Mouse (Mus musculus) neural tube, embryonic 15.5 days (tissue): ENCODE results near the gene Nrxn1. TPM values are rescaled to one million over a fixed set of nuclear protein-coding genes. Genes with fewer than 3 reads are reported as not detected.

Experiments
- ATAC-seq: fragments of 200-750 bp; cut with Nextera tagmentation; 2 replicates; pipeline ENCODE4 v1.8.0; 2017; ENCODE audit warnings: mild to moderate bottlenecking, moderate TSS enrichment, moderate library complexity; ENCODE audit not compliant: low FRiP score
- H3K27ac ChIP-seq: fragments of 300-500 bp; sonication (generic); replicated peaks from 2 replicates; pipeline ENCODE4 v1.5.1; 2015; ENCODE audit warnings: mild to moderate bottlenecking, inconsistent platforms
- H3K27me3 ChIP-seq: fragments of 300-500 bp; sonication (generic); replicated peaks from 2 replicates; pipeline ENCODE4 v1.6.1; 2015; ENCODE audit warnings: inconsistent platforms
- H3K36me3 ChIP-seq: fragments of 300-500 bp; sonication (generic); 2 replicates; pipeline ENCODE4 v1.6.1; 2015; ENCODE audit warnings: inconsistent platforms
- H3K4me1 ChIP-seq: fragments of 300-500 bp; sonication (generic); 2 replicates; pipeline ENCODE4 v1.6.1; 2015; ENCODE audit warnings: inconsistent platforms
- H3K4me2 ChIP-seq: fragments of 300-500 bp; sonication (generic); 2 replicates; pipeline ENCODE4 v1.6.1; 2015; ENCODE audit warnings: inconsistent platforms, mild to moderate bottlenecking, moderate library complexity
- H3K4me3 ChIP-seq: fragments of 300-500 bp; sonication (generic); replicated peaks from 2 replicates; pipeline ENCODE4 v1.5.1; 2015; ENCODE audit warnings: mild to moderate bottlenecking, inconsistent platforms
- H3K9ac ChIP-seq: fragments of 300-500 bp; sonication (generic); replicated peaks from 2 replicates; pipeline ENCODE4 v1.6.1; 2015; ENCODE audit warnings: mild to moderate bottlenecking, inconsistent platforms
- H3K9me3 ChIP-seq: fragments of 300-500 bp; sonication (generic); replicated peaks from 2 replicates; pipeline ENCODE4 v1.6.1; 2016; ENCODE audit warnings: inconsistent platforms
- WGBS: fragments of 180-500 bp; shearing (Covaris S2); methylation state at CpG from one replicate; pipeline ENCODE4 v1.1.7; 2015; ENCODE audit warnings: mixed read lengths; 5-methylcytosine and 5-hydroxymethylcytosine counted together
- polyA plus RNA-seq: library from polyadenylated mRNA; unstranded; fragments of >200 nt; fragmentation: Nextera tagmentation; extraction: Ambion mirVana; gene quantifications from 2 replicates; pipeline ENCODE4 v1.2.1, GENCODE M21; 2015

The Nrxn1 gene
- polyA plus RNA-seq, 1 experiment from 2014 or later: 245 TPM

GRCm38 (mm10) chr17:90392751-90393150 lies 700.1 kb downstream of the Nrxn1 start:
- H3K36me3 ChIP-seq: no peaks in the 10 kb centered on the region
- H3K4me3 ChIP-seq: no peak overlapping the region
- no peak overlapping the region for H3K27ac ChIP-seq
- no peak overlapping the region for H3K9ac ChIP-seq
- ATAC-seq: no peak
- no peaks in the 10 kb centered on the region for H3K27me3 ChIP-seq
- H3K4me1 ChIP-seq: 0 out of 2 replicates have a peak, but pooled peaks cover 6% of the 10 kb centered on the region
- H3K9me3 ChIP-seq: no peaks in the 10 kb centered on the region
- H3K4me2 ChIP-seq: no peak overlapping the region
- 94% methylated on average over 1 of the region's 1 CpGs for WGBS

GRCm38 (mm10) chr17:90390316-90391212 lies 702.3 kb downstream of the Nrxn1 start:
- Histone ChIP-seq H3K36me3 (no peaks in the 10 kb centered on the region), H3K4me1 (0 out of 2 replicates have a peak, but pooled peaks cover 6% of the 10 kb centered on the region), H3K27ac (0 out of 2 replicates have a peak overlapping the region, but pooled peaks have one; percentile 28), H3K9ac (no peak overlapping the region), H3K4me2 (no peak overlapping the region), H3K27me3 (no peaks in the 10 kb centered on the region), H3K4me3 (no peak overlapping the region), H3K9me3 (no peaks in the 10 kb centered on the region)
- 34% methylated on average over 7 of the region's 7 CpGs for WGBS
- peak; percentile 42; the same call in 1 of the 2 replicates for ATAC-seq

- H3K9me3 ChIP-seq: no peaks in the 10 kb centered on the region
- no peak overlapping the region for H3K27ac ChIP-seq
- no peak overlapping the region for H3K4me2 ChIP-seq
- peaks cover 7% of the 10 kb centered on the region; the same call in 1 of the 2 replicates for H3K4me1 ChIP-seq
- ATAC-seq: no peak
- H3K36me3 ChIP-seq: no peaks in the 10 kb centered on the region
- H3K27me3 ChIP-seq: no peaks in the 10 kb centered on the region
- no peak overlapping the region for H3K4me3 ChIP-seq
- WGBS: 81% methylated on average over 2 of the region's 2 CpGs
- H3K9ac ChIP-seq: no peak overlapping the region
Observed at GRCm38 (mm10) chr17:90384856-90385255, 708.0 kb downstream of the Nrxn1 start.

- H3K4me1 ChIP-seq: peaks cover 7% of the 10 kb centered on the region; the same call in 1 of the 2 replicates
- 60% methylated on average over 5 of the region's 5 CpGs for WGBS
- H3K27ac ChIP-seq: no peak overlapping the region
- H3K36me3 ChIP-seq: no peaks in the 10 kb centered on the region
- H3K9me3 ChIP-seq: no peaks in the 10 kb centered on the region
- no peak for ATAC-seq
- H3K4me2 ChIP-seq: no peak overlapping the region
- H3K27me3 ChIP-seq: no peaks in the 10 kb centered on the region
- no peak overlapping the region for H3K4me3 ChIP-seq
- no peak overlapping the region for H3K9ac ChIP-seq
Observed at GRCm38 (mm10) chr17:90382496-90383443, 710.1 kb downstream of the Nrxn1 start.

- no peak for ATAC-seq
- H3K27me3 ChIP-seq: no peaks in the 10 kb centered on the region
- no peak overlapping the region for H3K27ac ChIP-seq
- H3K9ac ChIP-seq: no peak overlapping the region
- H3K9me3 ChIP-seq: no peaks in the 10 kb centered on the region
- WGBS: 52% methylated on average over 2 of the region's 2 CpGs
- no peaks in the 10 kb centered on the region for H3K36me3 ChIP-seq
- no peak overlapping the region for H3K4me2 ChIP-seq
- no peak overlapping the region for H3K4me3 ChIP-seq
- no peaks in the 10 kb centered on the region; the same call in 1 of the 2 replicates for H3K4me1 ChIP-seq
Observed at GRCm38 (mm10) chr17:90376533-90376932, 716.3 kb downstream of the Nrxn1 start.

GRCm38 (mm10) chr17:90362169-90362568 lies 730.7 kb downstream of the Nrxn1 start:
- Histone ChIP-seq H3K36me3 (peaks cover 2% of the 10 kb centered on the region; the same call in 1 of the 2 replicates), H3K9me3 (no peaks in the 10 kb centered on the region), H3K4me3 (no peak overlapping the region), H3K27ac (no peak overlapping the region), H3K4me2 (no peak overlapping the region), H3K9ac (no peak overlapping the region), H3K4me1 (no peaks in the 10 kb centered on the region), H3K27me3 (no peaks in the 10 kb centered on the region)
- 88% methylated on average over 4 of the region's 4 CpGs for WGBS
- ATAC-seq: no peak

GRCm38 (mm10) chr17:90349385-90350095 lies 743.3 kb downstream of the Nrxn1 start:
- Histone ChIP-seq H3K4me1 (peaks cover 5% of the 10 kb centered on the region), H3K9ac (no peak overlapping the region), H3K4me3 (no peak overlapping the region), H3K36me3 (no peaks in the 10 kb centered on the region), H3K9me3 (no peaks in the 10 kb centered on the region), H3K27ac (no peak overlapping the region), H3K4me2 (no peak overlapping the region), H3K27me3 (no peaks in the 10 kb centered on the region)
- ATAC-seq: no peak
- 58% methylated on average over 5 of the region's 5 CpGs for WGBS

- no peak for ATAC-seq
- H3K27ac ChIP-seq: no peak overlapping the region
- no peaks in the 10 kb centered on the region for H3K27me3 ChIP-seq
- H3K9ac ChIP-seq: no peak overlapping the region
- H3K4me2 ChIP-seq: no peak overlapping the region
- H3K4me1 ChIP-seq: peaks cover 5% of the 10 kb centered on the region
- no peaks in the 10 kb centered on the region for H3K36me3 ChIP-seq
- no peaks in the 10 kb centered on the region for H3K9me3 ChIP-seq
- H3K4me3 ChIP-seq: no peak overlapping the region
- 64% methylated on average over 3 of the region's 3 CpGs for WGBS
Observed at GRCm38 (mm10) chr17:90346735-90347475, 746.0 kb downstream of the Nrxn1 start.

GRCm38 (mm10) chr17:90333445-90333844 lies 759.4 kb downstream of the Nrxn1 start:
- Histone ChIP-seq H3K9me3 (no peaks in the 10 kb centered on the region), H3K36me3 (no peaks in the 10 kb centered on the region), H3K9ac (no peak overlapping the region), H3K27ac (no peak overlapping the region), H3K4me1 (0 out of 2 replicates have a peak, but pooled peaks cover 3% of the 10 kb centered on the region), H3K27me3 (no peaks in the 10 kb centered on the region), H3K4me3 (no peak overlapping the region), H3K4me2 (no peak overlapping the region)
- ATAC-seq: no peak
- 84% methylated on average over 1 of the region's 1 CpGs for WGBS

- no peaks in the 10 kb centered on the region for H3K27me3 ChIP-seq
- H3K9me3 ChIP-seq: no peaks in the 10 kb centered on the region
- 70% methylated on average over 6 of the region's 6 CpGs for WGBS
- H3K9ac ChIP-seq: no peak overlapping the region
- no peak overlapping the region for H3K27ac ChIP-seq
- no peak overlapping the region for H3K4me3 ChIP-seq
- no peaks in the 10 kb centered on the region for H3K36me3 ChIP-seq
- H3K4me2 ChIP-seq: no peak overlapping the region
- ATAC-seq: peak; percentile 57; the same call in 1 of the 2 replicates
- H3K4me1 ChIP-seq: peaks cover 5% of the 10 kb centered on the region; the same call in 1 of the 2 replicates
Observed at GRCm38 (mm10) chr17:90323674-90324073, 769.2 kb downstream of the Nrxn1 start.
